Mouse (Mus musculus) ES-Bruce4 (cell line): ENCODE measurements around the gene Spdef. TPM values are rescaled to one million over a fixed set of nuclear protein-coding genes. Genes with fewer than 3 reads are reported as not detected.
A peak's percentile ranks its signal among the peaks of the same experiment; 100 is the strongest.

Source experiments
- H3K27ac ChIP-seq: 2 replicates; pipeline ENCODE4 v1.5.1; 2012; ENCODE audit warnings: low read length, inconsistent platforms; ENCODE audit not compliant: insufficient read depth
- H3K27me3 ChIP-seq: 2 replicates; pipeline ENCODE4 v1.6.1; 2012; ENCODE audit warnings: mild to moderate bottlenecking, low read length, inconsistent platforms; ENCODE audit not compliant: control insufficient read depth, poor library complexity, insufficient read depth, severe bottlenecking
- H3K36me3 ChIP-seq: 2 replicates; pipeline ENCODE4 v1.6.1; 2012; ENCODE audit warnings: inconsistent platforms, mild to moderate bottlenecking, low read length, moderate library complexity; ENCODE audit not compliant: control insufficient read depth, poor library complexity, insufficient read depth, severe bottlenecking
- H3K4me1 ChIP-seq: one replicate; pipeline ENCODE4 v1.8.1; 2011; ENCODE audit warnings: low read length; ENCODE audit not compliant: control insufficient read depth, insufficient read depth
- H3K4me3 ChIP-seq: 2 replicates; pipeline ENCODE4 v1.5.1; 2011; ENCODE audit warnings: low read depth, mild to moderate bottlenecking, low read length
- H3K9ac ChIP-seq: 2 replicates; pipeline ENCODE4 v1.6.1; 2012; ENCODE audit warnings: low read depth, mild to moderate bottlenecking, inconsistent platforms; ENCODE audit not compliant: poor library complexity, severe bottlenecking
- H3K9me3 ChIP-seq: replicated peaks from 2 replicates; pipeline ENCODE4 v1.6.1; 2012; ENCODE audit warnings: mild to moderate bottlenecking, low read length, inconsistent platforms; ENCODE audit not compliant: control insufficient read depth, poor library complexity, insufficient read depth, severe bottlenecking
- CTCF ChIP-seq: IDR thresholded peaks from one replicate; pipeline ENCODE4 v1.8.1; 2011; ENCODE audit warnings: low read depth, low read length
- EP300 ChIP-seq: IDR thresholded peaks from 2 replicates; pipeline ENCODE4 v1.6.1; 2011; ENCODE audit warnings: low read depth, low read length; ENCODE audit not compliant: insufficient read depth
- POLR2A ChIP-seq: IDR thresholded peaks from one replicate; pipeline ENCODE4 v1.8.1; 2011; ENCODE audit warnings: low read length; ENCODE audit not compliant: insufficient read depth
- polyA plus RNA-seq: library from polyadenylated mRNA; stranded (reverse); fragments of >200 nt; gene quantifications from 2 replicates; pipeline ENCODE4 v1.2.4, GENCODE M21; 2011; ENCODE audit warnings: low read depth; ENCODE audit not compliant: missing spikeins, insufficient read depth, insufficient read length

Gene Spdef
- polyA plus RNA-seq, 1 experiment, result 1.2 TPM

GRCm38 (mm10) chr17:27699641-27700244 is 29.0 kb downstream of the Spdef start:
- H3K9ac ChIP-seq, result no peak overlapping the region
- H3K27ac ChIP-seq, result no peak overlapping the region
- H3K4me3 ChIP-seq, result no peak overlapping the region
- no peaks in the 10 kb centered on the region for H3K27me3 ChIP-seq
- peaks cover 12% of the 10 kb centered on the region for H3K9me3 ChIP-seq
- TF ChIP-seq POLR2A (no peak), CTCF (no peak), EP300 (no peak)
- H3K36me3 ChIP-seq, result no peaks in the 10 kb centered on the region
- H3K4me1 ChIP-seq, result peaks cover 2% of the 10 kb centered on the region

DNA sequence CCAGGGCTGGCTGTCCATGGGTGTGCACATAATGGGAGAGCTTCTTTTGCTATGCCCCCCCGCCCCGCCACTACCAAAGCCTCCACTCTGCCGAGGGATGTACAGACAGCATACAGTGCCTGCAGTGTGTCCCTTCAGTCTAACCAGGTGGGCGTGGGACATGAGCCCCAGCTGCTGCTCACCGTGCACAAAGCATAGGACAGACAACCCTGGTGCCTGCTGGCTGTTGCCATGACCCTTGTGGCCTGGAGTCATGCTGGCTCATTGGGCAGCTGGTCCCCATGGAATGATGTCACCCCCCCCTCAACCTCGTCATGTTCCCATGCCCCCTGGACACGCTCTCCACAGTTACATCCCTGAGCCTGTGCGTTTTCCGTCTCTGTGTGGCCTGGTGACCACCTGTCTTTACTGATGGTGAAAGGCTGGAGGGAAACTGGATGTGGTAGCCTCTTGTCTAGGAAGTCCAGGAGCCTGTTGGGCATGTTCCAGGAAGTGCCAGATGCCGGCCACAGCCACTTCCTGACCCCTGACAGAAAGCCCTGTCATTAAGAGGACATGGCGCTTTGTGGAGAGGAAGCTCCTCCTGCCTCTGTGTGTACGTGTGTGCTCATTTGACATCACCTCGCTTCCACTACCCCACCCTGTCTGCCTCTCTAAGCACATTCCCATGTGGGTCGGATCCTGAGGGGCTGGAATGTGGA is 37.6 kb downstream of the Spdef start:
- Histone ChIP-seq H3K36me3 (no peaks in the 10 kb centered on the region), H3K27me3 (no peaks in the 10 kb centered on the region), H3K27ac (no peak overlapping the region), H3K9ac (no peak overlapping the region), H3K4me3 (no peak overlapping the region), H3K4me1 (no peaks in the 10 kb centered on the region), H3K9me3 (no peaks in the 10 kb centered on the region)
- TF ChIP-seq EP300 (no peak), CTCF (no peak), POLR2A (no peak)

DNA sequence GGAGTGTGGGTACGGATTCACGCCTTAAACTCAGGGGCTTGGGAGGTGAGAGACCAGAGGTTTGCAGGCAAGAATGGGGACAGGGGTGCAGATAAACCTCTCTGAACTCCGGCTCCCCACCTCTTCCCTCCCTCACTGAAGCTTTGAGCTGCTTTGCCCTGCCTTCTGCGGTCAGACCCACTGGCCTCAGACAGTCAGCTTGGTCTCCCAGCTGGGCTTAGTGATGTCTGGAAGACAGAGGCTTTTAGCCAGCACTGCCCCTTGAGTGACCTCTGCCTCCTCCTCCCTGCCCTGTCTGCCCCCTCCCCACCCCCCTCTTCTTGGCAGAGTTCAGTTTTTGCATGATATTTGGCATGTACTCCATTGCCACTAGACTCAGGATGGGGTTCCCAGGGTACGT is 42.4 kb downstream of the Spdef start:
- H3K27me3 ChIP-seq, result no peaks in the 10 kb centered on the region
- no peaks in the 10 kb centered on the region for H3K9me3 ChIP-seq
- H3K36me3 ChIP-seq, result no peaks in the 10 kb centered on the region
- H3K27ac ChIP-seq, result no peak overlapping the region
- no peak overlapping the region for H3K9ac ChIP-seq
- no peaks in the 10 kb centered on the region for H3K4me1 ChIP-seq
- TF ChIP-seq CTCF (no peak), POLR2A (no peak), EP300 (no peak)
- H3K4me3 ChIP-seq, result no peak overlapping the region

- H3K36me3 ChIP-seq, result no peaks in the 10 kb centered on the region
- H3K9ac ChIP-seq, result peak overlapping the region; percentile 17; the same call in 1 of the 2 replicates
- no peaks in the 10 kb centered on the region for H3K27me3 ChIP-seq
These were observed 43.2 kb downstream of the Spdef start for GRCm38 (mm10) chr17:27685550-27685913.

GRCm38 (mm10) chr17:27684886-27685549 is 43.7 kb downstream of the Spdef start:
- peak; percentile 70 for TF ChIP-seq CTCF
- no peak for TF ChIP-seq EP300
- Histone ChIP-seq H3K36me3 (no peaks in the 10 kb centered on the region), H3K4me3 (peak overlapping the region; percentile 55), H3K27me3 (no peaks in the 10 kb centered on the region), H3K27ac (no peak overlapping the region), H3K9ac (peak overlapping the region; percentile 17; the same call in 1 of the 2 replicates), H3K9me3 (no peaks in the 10 kb centered on the region), H3K4me1 (no peaks in the 10 kb centered on the region)

More at GRCm38 (mm10) chr17:27685550-27685913, 43.2 kb downstream of the Spdef start:
- no peak for TF ChIP-seq EP300
- TF ChIP-seq CTCF, result no peak
- TF ChIP-seq POLR2A, result no peak
- Histone ChIP-seq H3K9me3 (no peaks in the 10 kb centered on the region), H3K4me3 (peak overlapping the region; percentile 55), H3K4me1 (no peaks in the 10 kb centered on the region), H3K27ac (no peak overlapping the region)
